Mouse (Mus musculus): Measurements from ENCODE around the gene Plekha1. TPM values are rescaled to one million over a fixed set of nuclear protein-coding genes. Genes with fewer than 3 reads are reported as not detected.

The Plekha1 gene
- polyA plus RNA-seq, 1 experiment from 2014 or later, result 63.1 TPM

DNA sequence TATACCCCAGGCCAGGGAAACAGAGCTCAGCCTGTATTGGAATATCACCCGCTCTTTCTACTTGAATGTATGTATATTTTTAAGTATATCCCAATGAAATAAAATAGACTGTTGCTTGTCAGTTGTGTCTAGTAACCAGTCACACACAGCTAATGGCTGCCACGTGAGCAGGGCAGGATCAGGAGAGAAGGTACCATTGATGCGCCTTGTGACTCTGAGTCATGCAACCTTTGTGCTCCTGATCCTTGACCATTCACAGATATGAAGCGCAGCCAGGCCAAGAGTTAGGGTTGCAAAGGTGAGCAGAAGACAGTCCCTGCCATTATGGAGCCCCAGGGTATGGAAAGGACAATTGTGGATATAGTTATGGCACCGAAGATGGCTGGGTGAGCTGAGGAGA lies 34.0 kb upstream of the Plekha1 start:
- Histone ChIP-seq H3K4me3 (replicated peaks; ENCODE audit: low read length) (no peak overlapping the region), H3K9ac (no peak overlapping the region), H3K36me3 (replicated peaks; ENCODE audit: control insufficient read depth, insufficient read depth) (no peaks in the 10 kb centered on the region), H3K9me3 (ENCODE audit: control insufficient read depth, low read length) (no peaks in the 10 kb centered on the region), H3K4me1 (replicated peaks; ENCODE audit: control insufficient read depth, insufficient read depth, low read length) (peaks cover 14% of the 10 kb centered on the region), H3K27me3 (ENCODE audit: control insufficient read depth, insufficient read depth, low read length) (no peaks in the 10 kb centered on the region), H3K27ac (no peak overlapping the region), H3K4me2 (replicated peaks) (no peak overlapping the region)
- 93% methylated on average over 5 of the region's 5 CpGs for WGBS
- DNase-seq (ENCODE audit: low spot score) (no peak), ATAC-seq (ENCODE audit: low FRiP score) (no peak)

DNA sequence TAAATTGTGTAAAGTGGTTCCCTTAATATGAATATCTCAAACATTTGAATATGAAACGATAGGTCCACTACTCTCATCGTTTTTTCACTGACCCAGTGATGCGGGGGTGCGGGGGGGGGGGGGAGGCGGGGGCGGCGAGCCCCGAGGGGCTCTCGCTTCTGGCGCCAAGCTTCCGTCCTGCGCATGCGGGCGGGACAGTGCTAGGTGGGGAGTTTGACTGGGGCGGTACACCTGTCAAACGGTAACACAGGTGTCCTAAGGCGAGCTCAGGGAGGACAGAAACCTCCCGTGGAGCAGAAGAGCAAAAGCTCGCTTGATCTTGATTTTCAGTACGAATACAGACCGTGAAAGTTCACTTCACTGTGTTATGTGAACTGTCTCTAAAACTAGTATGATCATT lies 31.3 kb upstream of the Plekha1 start:
- Histone ChIP-seq H3K9ac (no peak overlapping the region), H3K9me3 (ENCODE audit: control insufficient read depth, low read length) (no peaks in the 10 kb centered on the region), H3K27me3 (ENCODE audit: control insufficient read depth, insufficient read depth, low read length) (no peaks in the 10 kb centered on the region), H3K4me3 (replicated peaks; ENCODE audit: low read length) (no peak overlapping the region), H3K4me2 (replicated peaks) (peak overlapping the region; percentile 15; the same call in 1 of the 2 replicates), H3K36me3 (replicated peaks; ENCODE audit: control insufficient read depth, insufficient read depth) (no peaks in the 10 kb centered on the region), H3K27ac (no peak overlapping the region), H3K4me1 (replicated peaks; ENCODE audit: control insufficient read depth, insufficient read depth, low read length) (peaks cover 27% of the 10 kb centered on the region)
- ATAC-seq (ENCODE audit: low FRiP score) (peak; percentile 93), DNase-seq (ENCODE audit: low spot score) (peak; percentile 86)
- 26% methylated on average over 21 of the region's 21 CpGs for WGBS

DNA sequence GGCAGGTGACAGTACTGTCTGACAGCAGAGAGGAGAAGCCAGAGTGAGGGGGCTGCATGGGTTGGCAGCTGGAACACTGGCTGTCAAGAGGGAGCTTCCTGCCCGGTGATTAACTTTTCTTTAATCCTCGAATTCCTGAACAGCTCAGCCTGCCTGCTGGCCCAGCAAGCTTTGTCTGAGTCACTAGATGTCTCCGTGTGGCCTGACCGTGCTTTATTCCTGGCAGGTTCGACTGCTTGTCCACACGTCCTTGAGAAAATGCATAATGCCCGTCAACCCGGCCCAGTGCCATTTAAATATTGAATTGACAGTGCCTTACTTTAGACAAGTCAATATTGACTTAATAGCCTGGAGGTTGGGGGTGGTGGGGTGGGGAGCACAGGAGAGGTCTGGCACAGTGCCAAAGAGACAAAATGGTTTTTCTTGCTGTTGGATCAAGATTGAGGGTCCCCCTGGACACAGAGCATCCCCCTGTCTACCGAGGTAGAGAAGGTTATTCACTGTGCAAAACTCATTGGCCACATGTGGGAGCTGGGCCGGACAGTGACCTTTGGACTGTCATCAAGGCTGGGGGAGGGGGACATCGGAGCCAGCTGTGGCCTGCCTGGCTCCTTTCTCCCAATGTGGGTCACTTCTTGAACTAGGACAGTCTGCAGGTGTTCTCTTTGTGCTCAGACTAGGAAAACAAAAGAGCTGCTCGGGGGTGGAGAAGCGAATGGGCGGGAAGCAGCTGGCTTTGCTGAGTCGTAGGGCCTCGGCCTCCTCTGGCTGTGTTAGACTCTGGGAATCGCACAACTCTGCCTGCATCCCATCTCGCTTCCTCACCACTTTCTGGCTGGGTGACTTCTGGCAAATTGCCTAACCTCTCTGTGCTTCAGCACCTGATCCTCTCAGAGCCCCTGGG lies 30.3 kb upstream of the Plekha1 start:
- H3K27ac ChIP-seq, result peak overlapping the region; percentile 38
- no peak overlapping the region for H3K9ac ChIP-seq
- no peaks in the 10 kb centered on the region for H3K36me3 ChIP-seq (replicated peaks; ENCODE audit: control insufficient read depth, insufficient read depth)
- peak; percentile 63 for DNase-seq (ENCODE audit: low spot score)
- H3K4me3 ChIP-seq (replicated peaks; ENCODE audit: low read length), result no peak overlapping the region
- H3K4me1 ChIP-seq (replicated peaks; ENCODE audit: control insufficient read depth, insufficient read depth, low read length), result peaks cover 27% of the 10 kb centered on the region
- no peak overlapping the region for H3K4me2 ChIP-seq (replicated peaks)
- no peak for ATAC-seq (ENCODE audit: low FRiP score)
- no peaks in the 10 kb centered on the region for H3K27me3 ChIP-seq (ENCODE audit: control insufficient read depth, insufficient read depth, low read length)
- WGBS, result 5% methylated on average over 18 of the region's 18 CpGs
- no peaks in the 10 kb centered on the region for H3K9me3 ChIP-seq (ENCODE audit: control insufficient read depth, low read length)

DNA sequence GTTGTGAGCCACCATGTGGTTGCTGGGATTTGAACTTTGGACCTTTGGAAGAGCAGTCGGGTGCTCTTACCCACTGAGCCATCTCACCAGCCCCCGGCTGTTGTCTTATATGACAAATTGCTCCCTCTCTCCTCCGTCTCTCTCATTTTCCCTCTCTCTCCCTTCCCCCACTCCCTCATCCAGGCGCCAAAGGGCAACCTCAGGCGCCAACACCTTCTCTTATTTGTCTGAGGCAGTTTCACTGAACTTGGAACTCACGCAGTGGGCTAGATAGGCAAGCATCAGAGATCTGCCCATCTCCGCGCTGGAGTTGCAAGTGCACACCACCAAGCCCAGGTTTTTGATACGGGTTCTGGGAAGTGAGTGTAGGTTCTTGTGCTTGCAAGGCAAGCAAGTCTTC lies 29.5 kb upstream of the Plekha1 start:
- ATAC-seq (ENCODE audit: low FRiP score) (no peak), DNase-seq (ENCODE audit: low spot score) (no peak)
- Histone ChIP-seq H3K4me2 (replicated peaks) (no peak overlapping the region), H3K4me3 (replicated peaks; ENCODE audit: low read length) (no peak overlapping the region), H3K27ac (no peak overlapping the region), H3K9me3 (ENCODE audit: control insufficient read depth, low read length) (no peaks in the 10 kb centered on the region), H3K36me3 (replicated peaks; ENCODE audit: control insufficient read depth, insufficient read depth) (no peaks in the 10 kb centered on the region), H3K27me3 (ENCODE audit: control insufficient read depth, insufficient read depth, low read length) (no peaks in the 10 kb centered on the region), H3K9ac (no peak overlapping the region), H3K4me1 (replicated peaks; ENCODE audit: control insufficient read depth, insufficient read depth, low read length) (peaks cover 27% of the 10 kb centered on the region)
- 57% methylated on average over 9 of the region's 9 CpGs for WGBS

DNA sequence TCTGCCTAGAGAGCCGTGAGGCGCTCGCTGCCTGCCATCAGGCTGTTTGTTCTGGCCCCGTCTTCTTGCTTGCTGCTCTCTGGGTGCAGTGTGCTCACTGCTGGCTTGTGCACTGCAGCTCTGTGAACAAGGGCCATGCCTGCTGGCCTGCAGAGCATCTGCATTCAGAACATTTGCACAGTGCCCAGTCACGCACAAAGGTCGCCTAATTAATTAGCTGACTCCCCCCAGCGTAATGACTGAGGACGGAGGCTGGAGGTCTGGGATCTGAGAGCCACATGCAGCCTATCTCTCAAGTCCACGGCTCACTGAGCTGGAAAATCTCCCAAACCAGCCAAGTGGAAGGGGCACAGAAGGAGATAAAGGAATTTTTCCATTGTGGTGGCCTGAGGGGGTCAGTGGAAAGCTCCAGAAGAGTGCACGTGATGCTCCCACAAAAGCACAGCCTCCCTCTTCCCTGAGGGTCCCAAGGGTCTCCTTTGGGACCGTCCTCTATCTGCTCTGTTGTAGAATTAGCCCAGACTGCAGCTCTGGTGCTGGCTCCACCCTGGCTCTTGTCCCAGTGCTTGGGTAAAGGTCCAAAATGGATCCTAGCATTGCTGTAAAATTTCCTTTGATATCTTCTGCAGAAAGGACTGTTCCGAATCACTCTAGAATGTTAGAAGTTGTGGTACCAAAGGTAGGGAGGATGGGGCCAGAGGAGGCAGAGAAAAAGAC lies 27.5 kb upstream of the Plekha1 start:
- Histone ChIP-seq H3K27me3 (ENCODE audit: control insufficient read depth, insufficient read depth, low read length) (no peaks in the 10 kb centered on the region), H3K27ac (peak overlapping the region; percentile 48), H3K36me3 (replicated peaks; ENCODE audit: control insufficient read depth, insufficient read depth) (no peaks in the 10 kb centered on the region), H3K4me1 (replicated peaks; ENCODE audit: control insufficient read depth, insufficient read depth, low read length) (peaks cover 27% of the 10 kb centered on the region), H3K9ac (no peak overlapping the region; the same call in 1 of the 2 replicates), H3K9me3 (ENCODE audit: control insufficient read depth, low read length) (no peaks in the 10 kb centered on the region), H3K4me2 (replicated peaks) (no peak overlapping the region), H3K4me3 (replicated peaks; ENCODE audit: low read length) (no peak overlapping the region)
- peak; percentile 77; the same call in 1 of the 2 replicates for ATAC-seq (ENCODE audit: low FRiP score)
- peak; percentile 72 for DNase-seq (ENCODE audit: low spot score)
- 8% methylated on average over 12 of the region's 12 CpGs for WGBS

DNA sequence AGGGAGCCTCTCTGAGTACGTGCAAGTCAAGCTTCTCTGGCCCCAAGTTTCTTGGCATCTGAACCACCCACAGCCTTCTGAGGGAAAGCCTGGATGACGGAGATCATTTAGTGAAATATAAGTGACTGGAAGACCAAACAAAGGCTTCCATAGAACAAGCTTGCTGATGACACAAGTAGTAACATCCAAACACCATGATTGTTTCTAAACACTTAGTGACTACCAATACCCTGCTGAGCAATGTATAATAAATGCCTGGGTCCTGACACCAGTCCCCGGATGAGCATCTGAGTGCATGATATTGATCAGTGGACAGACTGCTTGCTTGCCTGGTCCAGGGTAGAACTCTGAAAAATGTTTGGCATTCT lies 26.9 kb upstream of the Plekha1 start:
- Histone ChIP-seq H3K4me2 (replicated peaks) (no peak overlapping the region), H3K27me3 (ENCODE audit: control insufficient read depth, insufficient read depth, low read length) (no peaks in the 10 kb centered on the region), H3K36me3 (replicated peaks; ENCODE audit: control insufficient read depth, insufficient read depth) (no peaks in the 10 kb centered on the region), H3K9me3 (ENCODE audit: control insufficient read depth, low read length) (no peaks in the 10 kb centered on the region), H3K27ac (peak overlapping the region; percentile 48; the same call in 1 of the 2 replicates), H3K9ac (no peak overlapping the region), H3K4me1 (replicated peaks; ENCODE audit: control insufficient read depth, insufficient read depth, low read length) (peaks cover 27% of the 10 kb centered on the region), H3K4me3 (replicated peaks; ENCODE audit: low read length) (no peak overlapping the region)
- WGBS, result 39% methylated on average over 3 of the region's 3 CpGs
- no peak for ATAC-seq (ENCODE audit: low FRiP score)
- no peak for DNase-seq (ENCODE audit: low spot score)

DNA sequence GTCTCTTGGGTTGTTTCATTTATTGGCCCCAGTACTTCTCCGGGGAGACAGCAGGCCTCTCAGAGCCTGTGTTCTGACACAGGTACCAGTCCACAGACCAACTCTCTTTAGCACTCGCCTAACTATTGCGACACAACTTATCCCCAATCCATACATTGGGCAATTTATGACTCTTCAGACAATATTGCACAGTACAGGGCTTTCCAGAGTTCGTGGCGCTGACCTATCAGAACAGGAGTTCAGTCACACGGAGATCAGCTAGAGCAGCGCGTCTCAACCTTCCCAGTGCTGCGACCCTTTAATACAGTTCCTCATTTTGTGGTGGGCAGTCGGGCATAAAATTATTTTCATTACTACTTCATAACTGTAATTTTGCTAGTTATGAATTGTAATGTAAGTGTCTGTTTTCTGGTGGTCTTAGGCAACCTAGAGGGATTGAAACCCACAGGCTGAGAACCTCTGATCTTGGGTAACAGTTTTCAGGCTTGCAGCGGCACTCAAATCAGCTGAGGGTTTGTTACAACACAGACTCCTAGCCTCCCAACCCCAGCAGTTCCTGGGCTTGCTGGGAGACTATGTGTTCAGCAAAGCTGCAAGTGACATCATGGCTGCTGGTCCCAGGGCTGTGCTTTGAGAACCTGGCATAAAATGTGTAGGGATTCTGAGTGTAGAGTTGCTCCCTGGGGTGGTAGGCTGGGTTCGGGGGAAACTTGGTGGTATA lies 26.0 kb upstream of the Plekha1 start:
- Histone ChIP-seq H3K9me3 (ENCODE audit: control insufficient read depth, low read length) (no peaks in the 10 kb centered on the region), H3K4me3 (replicated peaks; ENCODE audit: low read length) (no peak overlapping the region), H3K4me1 (replicated peaks; ENCODE audit: control insufficient read depth, insufficient read depth, low read length) (peaks cover 25% of the 10 kb centered on the region), H3K36me3 (replicated peaks; ENCODE audit: control insufficient read depth, insufficient read depth) (no peaks in the 10 kb centered on the region), H3K9ac (no peak overlapping the region), H3K4me2 (replicated peaks) (no peak overlapping the region), H3K27ac (no peak overlapping the region), H3K27me3 (ENCODE audit: control insufficient read depth, insufficient read depth, low read length) (no peaks in the 10 kb centered on the region)
- ATAC-seq (ENCODE audit: low FRiP score) (no peak), DNase-seq (ENCODE audit: low spot score) (no peak)
- WGBS, result 83% methylated on average over 12 of the region's 12 CpGs

DNA sequence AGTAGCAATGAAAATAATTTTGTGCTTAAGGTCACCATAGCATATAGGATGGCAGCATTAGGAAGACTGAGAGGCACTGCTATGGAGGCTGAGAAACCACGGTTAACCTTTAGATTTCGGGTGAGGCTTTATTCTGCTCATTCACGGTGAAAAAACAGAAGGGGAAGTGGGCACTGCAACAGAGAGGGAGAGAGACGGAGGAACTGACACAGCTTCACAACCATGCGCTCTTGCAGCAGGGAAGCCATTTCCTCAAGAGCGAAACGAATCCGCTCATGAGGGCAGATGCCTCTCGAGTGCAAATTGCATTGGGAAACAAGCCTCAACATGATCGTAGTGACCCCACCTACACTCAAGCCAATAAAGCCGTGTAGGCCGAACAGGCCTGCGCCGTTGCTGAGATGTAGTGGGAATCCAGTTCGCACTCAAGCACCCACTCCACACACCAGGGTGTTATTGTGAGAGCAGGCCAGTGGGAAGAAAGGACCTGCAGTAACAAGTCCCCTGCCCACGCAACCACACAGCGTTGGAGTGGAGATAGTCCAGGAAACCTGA lies 18.3 kb upstream of the Plekha1 start:
- H3K4me1 ChIP-seq (replicated peaks; ENCODE audit: control insufficient read depth, insufficient read depth, low read length), result no peaks in the 10 kb centered on the region
- no peak overlapping the region for H3K9ac ChIP-seq
- H3K27ac ChIP-seq, result no peak overlapping the region
- ATAC-seq (ENCODE audit: low FRiP score) (no peak), DNase-seq (ENCODE audit: low spot score) (no peak)
- H3K4me2 ChIP-seq (replicated peaks), result no peak overlapping the region
- H3K9me3 ChIP-seq (ENCODE audit: control insufficient read depth, low read length), result no peaks in the 10 kb centered on the region
- H3K4me3 ChIP-seq (replicated peaks; ENCODE audit: low read length), result no peak overlapping the region
- H3K36me3 ChIP-seq (replicated peaks; ENCODE audit: control insufficient read depth, insufficient read depth), result no peaks in the 10 kb centered on the region
- WGBS, result 88% methylated on average over 17 of the region's 17 CpGs
- H3K27me3 ChIP-seq (ENCODE audit: control insufficient read depth, insufficient read depth, low read length), result no peaks in the 10 kb centered on the region

All from hindbrain, embryonic 14.5 days (tissue).